Mouse (Mus musculus) lung, adult 2 months (tissue): ENCODE results near the gene 9530003J23Rik.

Experiments
- CTCF ChIP-seq: fragments of 200-500 bp; IDR thresholded peaks from 2 replicates; pipeline ENCODE4 v1.5.1; 2011; ENCODE audit warnings: mild to moderate bottlenecking, low read length, control low read depth; ENCODE audit not compliant: insufficient read depth
- POLR2A ChIP-seq: fragments of 200-500 bp; IDR thresholded peaks from 2 replicates; pipeline ENCODE4 v1.6.1; 2011; ENCODE audit warnings: low read depth, mild to moderate bottlenecking, control low read depth, low read length, borderline replicate concordance; ENCODE audit errors: extremely low read depth

DNA sequence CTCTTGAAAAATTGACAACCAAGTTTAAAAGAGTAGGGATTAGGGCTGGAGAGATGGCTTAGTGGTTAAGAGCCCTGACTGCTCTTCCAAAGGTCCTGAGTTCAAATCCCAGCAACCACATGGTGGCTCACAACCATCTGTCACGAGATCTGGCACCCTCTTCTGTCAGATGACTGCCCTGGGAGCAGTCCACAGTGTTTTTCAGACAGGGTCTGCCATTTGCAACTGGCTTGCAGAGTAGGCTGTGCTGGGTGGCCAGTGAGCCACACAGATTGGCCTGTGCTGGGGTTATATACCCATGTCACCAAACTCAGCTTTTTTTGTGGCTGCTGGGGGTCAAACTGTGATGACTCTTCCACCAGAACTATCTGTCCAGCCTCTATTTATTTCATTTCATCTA, 41.5 kb upstream of the 9530003J23Rik start:
- TF ChIP-seq POLR2A (peak; percentile 61; the same call in 1 of the 2 replicates), CTCF (no peak)
